Mouse (Mus musculus) C2C12 (cell line): ENCODE data around the gene Rbpj. TPM values are rescaled to one million over a fixed set of nuclear protein-coding genes. Genes with fewer than 3 reads are reported as not detected.

Source experiments
- H3K27me3 ChIP-seq: one replicate; pipeline ENCODE4 v1.6.1; 2011; ENCODE audit not compliant: control insufficient read depth, insufficient read depth, insufficient read length
- H3K36me3 ChIP-seq: one replicate; pipeline ENCODE4 v1.6.1; 2011; ENCODE audit not compliant: control insufficient read depth, insufficient read depth
- H3K4me3 ChIP-seq: one replicate; pipeline ENCODE4 v1.5.1; 2011; ENCODE audit warnings: mild to moderate bottlenecking, control low read depth; ENCODE audit not compliant: poor library complexity, insufficient read depth, severe bottlenecking
- H3K79me2 ChIP-seq: one replicate; pipeline ENCODE4 v1.6.1; 2011; ENCODE audit not compliant: control insufficient read depth, insufficient read depth
- H3K79me3 ChIP-seq: one replicate; pipeline ENCODE4 v1.6.1; 2011; ENCODE audit warnings: low read depth, control low read depth
- H3ac ChIP-seq: one replicate; pipeline ENCODE3; 2011; ENCODE audit warnings: low read depth; ENCODE audit not compliant: control insufficient read depth, insufficient read length
- CEBPB ChIP-seq: IDR thresholded peaks from one replicate; pipeline ENCODE4 v1.6.1; 2011; ENCODE audit warnings: low read depth, mild to moderate bottlenecking, control low read depth, moderate library complexity
- CTCF ChIP-seq: IDR thresholded peaks from one replicate; pipeline ENCODE4 v1.5.1; 2011; ENCODE audit not compliant: control insufficient read depth, insufficient read depth, insufficient read length
- FOSL1 ChIP-seq: IDR thresholded peaks from one replicate; pipeline ENCODE4 v1.8.0; 2011; ENCODE audit warnings: mild to moderate bottlenecking, low read length; ENCODE audit not compliant: poor library complexity, insufficient read depth, severe bottlenecking
- MAX ChIP-seq: IDR thresholded peaks from one replicate; pipeline ENCODE4 v1.6.1; 2011; ENCODE audit warnings: mild to moderate bottlenecking, control low read depth
- MYOD1 ChIP-seq: IDR thresholded peaks from one replicate; pipeline ENCODE4 v1.6.1; 2011; ENCODE audit warnings: low read depth; ENCODE audit not compliant: control insufficient read depth, insufficient read length
- MYOG ChIP-seq: IDR thresholded peaks from one replicate; pipeline ENCODE4 v1.6.1; 2011; ENCODE audit not compliant: control insufficient read depth, insufficient read length; ENCODE audit errors: extremely low read depth
- USF1 ChIP-seq: IDR thresholded peaks from one replicate; pipeline ENCODE4 v1.6.1; 2011; ENCODE audit warnings: low read depth, mild to moderate bottlenecking, control low read depth, moderate library complexity
- polyA plus RNA-seq: library from polyadenylated mRNA; unstranded; fragments of >200 nt; fragmentation: generic; extraction: Trizol; gene quantifications from one replicate; pipeline ENCODE4 v1.2.1, GENCODE M21; 2012; ENCODE audit warnings: missing spikeins

Rbpj gene
- polyA plus RNA-seq, 1 experiment, result 8.1 TPM

DNA sequence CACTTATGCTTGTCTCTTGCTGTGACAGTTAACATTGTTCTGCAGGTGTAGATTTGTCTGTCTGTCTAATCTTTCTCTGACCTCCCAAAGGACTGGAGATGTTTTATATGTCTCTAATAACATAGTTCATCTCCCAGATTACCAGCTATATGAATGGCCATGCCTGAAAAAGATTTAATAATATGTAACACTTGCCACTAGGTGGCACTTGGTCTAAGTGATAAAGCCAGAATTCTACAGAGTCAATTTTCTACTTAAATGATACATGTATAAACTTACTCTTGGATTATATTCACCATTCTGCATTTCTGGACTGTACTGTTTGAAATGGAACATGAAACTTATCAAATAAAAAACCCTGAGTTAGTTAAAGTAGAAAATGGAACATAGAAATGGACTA, 132.6 kb downstream of the Rbpj start:
- peaks cover 100% of the 10 kb centered on the region for H3K79me2 ChIP-seq
- H3ac ChIP-seq, result no peak overlapping the region
- TF ChIP-seq MYOD1, result no peak
- no peak for TF ChIP-seq FOSL1
- TF ChIP-seq MYOG, result no peak
- no peak for TF ChIP-seq CEBPB
- TF ChIP-seq CTCF, result no peak
- no peak for TF ChIP-seq MAX
- no peak for TF ChIP-seq USF1
- H3K4me3 ChIP-seq, result no peak overlapping the region
- no peaks in the 10 kb centered on the region for H3K36me3 ChIP-seq
- no peaks in the 10 kb centered on the region for H3K27me3 ChIP-seq
- H3K79me3 ChIP-seq, result peaks cover 97% of the 10 kb centered on the region

DNA sequence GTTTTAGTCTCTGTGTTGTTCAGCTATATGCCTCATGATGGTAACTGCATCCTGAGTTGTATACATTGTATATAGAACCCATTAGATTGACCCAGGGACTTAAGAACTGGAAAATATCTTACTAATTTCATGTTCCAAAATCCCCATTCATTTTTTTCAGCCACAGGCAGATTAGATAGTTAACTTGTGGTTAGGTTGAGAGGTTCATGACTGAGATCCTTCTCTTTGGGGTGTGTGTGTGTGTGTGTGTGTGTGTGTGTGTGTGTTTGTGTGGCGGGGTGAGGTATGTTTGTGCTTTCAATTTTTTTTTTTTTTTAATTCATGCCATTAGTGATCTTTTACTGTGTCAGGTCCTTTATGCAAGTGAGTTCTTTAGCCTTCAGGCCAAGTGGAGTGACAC, 133.2 kb downstream of the Rbpj start:
- no peaks in the 10 kb centered on the region for H3K27me3 ChIP-seq
- no peak for TF ChIP-seq MYOG
- peaks cover 100% of the 10 kb centered on the region for H3K79me2 ChIP-seq
- H3K36me3 ChIP-seq, result no peaks in the 10 kb centered on the region
- H3K4me3 ChIP-seq, result no peak overlapping the region
- H3K79me3 ChIP-seq, result peaks cover 97% of the 10 kb centered on the region
- H3ac ChIP-seq, result no peak overlapping the region

DNA sequence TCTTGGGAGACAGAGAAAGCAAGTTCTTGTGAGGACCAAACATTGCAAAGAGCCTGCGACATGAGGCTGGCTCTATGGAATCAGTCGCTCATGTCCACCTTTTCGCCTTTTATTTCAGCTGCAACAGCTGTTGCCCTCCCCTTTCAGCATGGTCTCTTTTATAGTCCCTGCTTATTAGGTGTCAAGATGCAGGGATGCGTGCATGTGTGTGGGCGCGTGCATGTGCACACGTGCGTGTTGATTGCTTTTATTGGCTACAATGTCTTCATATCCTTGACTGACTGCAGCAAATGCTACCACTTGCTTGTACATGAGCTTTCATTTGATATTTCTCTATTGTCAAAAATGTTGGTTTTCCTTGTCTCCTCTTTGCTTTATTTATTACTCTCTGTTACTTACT, 136.2 kb downstream of the Rbpj start:
- Histone ChIP-seq H3K27me3 (no peaks in the 10 kb centered on the region), H3K36me3 (no peaks in the 10 kb centered on the region), H3K79me3 (peaks cover 97% of the 10 kb centered on the region), H3K4me3 (no peak overlapping the region), H3ac (no peak overlapping the region), H3K79me2 (peaks cover 100% of the 10 kb centered on the region)
- no peak for TF ChIP-seq CEBPB
- TF ChIP-seq FOSL1, result no peak

DNA sequence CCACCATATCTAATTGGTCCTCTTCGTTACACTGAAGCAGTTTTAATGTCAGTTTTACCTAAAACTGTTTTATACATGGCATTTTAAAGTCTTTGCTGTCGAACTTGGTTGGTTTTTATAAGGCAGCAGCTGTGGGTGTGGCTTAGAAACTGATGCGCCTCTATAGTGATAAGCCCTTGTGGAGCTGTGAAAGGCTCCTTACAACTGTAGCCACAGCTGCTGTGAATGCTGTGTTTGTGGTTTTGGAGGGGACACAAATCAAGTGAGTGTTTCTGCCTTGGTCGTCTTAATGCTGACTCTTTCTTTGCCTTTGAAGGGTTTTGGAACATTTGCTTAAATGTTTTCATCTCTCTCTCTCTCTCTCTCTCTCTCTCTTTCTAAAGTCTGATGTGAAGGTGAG, 139.5 kb downstream of the Rbpj start:
- Histone ChIP-seq H3K4me3 (no peak overlapping the region), H3K79me2 (peaks cover 100% of the 10 kb centered on the region), H3K79me3 (peaks cover 97% of the 10 kb centered on the region), H3ac (no peak overlapping the region), H3K27me3 (no peaks in the 10 kb centered on the region), H3K36me3 (no peaks in the 10 kb centered on the region)
- TF ChIP-seq USF1, result no peak
- peak; percentile 36 for TF ChIP-seq MYOD1
- TF ChIP-seq MAX, result no peak

DNA sequence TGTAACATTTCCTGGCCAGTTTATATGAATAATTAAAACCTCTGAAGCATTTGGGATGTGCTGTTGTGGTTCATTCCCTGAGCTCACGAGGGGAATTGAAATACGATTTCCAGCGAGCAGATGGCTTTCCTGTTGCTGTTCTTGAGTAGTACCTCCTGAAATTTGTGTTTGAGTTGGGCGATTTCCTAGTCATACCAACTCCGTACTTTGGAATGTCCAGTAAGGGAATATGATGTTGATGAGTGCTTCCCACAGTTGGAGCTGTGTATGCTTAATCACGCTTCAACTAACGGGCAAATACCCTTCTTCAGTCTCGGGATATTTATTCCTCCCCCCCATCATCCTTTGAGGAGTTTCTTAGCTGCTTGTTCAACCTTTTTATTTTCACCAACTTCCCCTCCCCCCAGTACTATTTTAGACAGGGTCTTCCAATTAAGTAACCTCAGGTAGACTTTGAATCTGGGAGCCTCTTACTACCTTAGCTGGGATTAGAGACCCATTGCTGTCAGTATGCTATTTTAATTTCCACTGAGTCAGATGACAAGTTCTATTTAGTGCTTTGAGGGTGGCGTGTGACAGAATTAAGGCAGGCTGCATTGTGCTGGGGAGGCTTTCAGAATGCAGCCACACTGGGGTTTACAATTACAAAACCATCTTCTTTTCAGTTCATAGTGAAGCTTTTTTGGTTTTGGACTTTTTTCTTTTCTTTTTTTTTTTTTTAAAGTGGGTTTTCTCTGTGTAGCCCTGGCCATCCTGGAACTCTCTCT, 141.5 kb downstream of the Rbpj start:
- no peak overlapping the region for H3K4me3 ChIP-seq
- no peak overlapping the region for H3ac ChIP-seq
- TF ChIP-seq CEBPB (no peak), MYOD1 (no peak), USF1 (no peak), CTCF (no peak), MAX (no peak), FOSL1 (no peak), MYOG (no peak)
- H3K36me3 ChIP-seq, result no peaks in the 10 kb centered on the region
- H3K79me3 ChIP-seq, result peaks cover 99% of the 10 kb centered on the region
- no peaks in the 10 kb centered on the region for H3K27me3 ChIP-seq
- H3K79me2 ChIP-seq, result peaks cover 100% of the 10 kb centered on the region

DNA sequence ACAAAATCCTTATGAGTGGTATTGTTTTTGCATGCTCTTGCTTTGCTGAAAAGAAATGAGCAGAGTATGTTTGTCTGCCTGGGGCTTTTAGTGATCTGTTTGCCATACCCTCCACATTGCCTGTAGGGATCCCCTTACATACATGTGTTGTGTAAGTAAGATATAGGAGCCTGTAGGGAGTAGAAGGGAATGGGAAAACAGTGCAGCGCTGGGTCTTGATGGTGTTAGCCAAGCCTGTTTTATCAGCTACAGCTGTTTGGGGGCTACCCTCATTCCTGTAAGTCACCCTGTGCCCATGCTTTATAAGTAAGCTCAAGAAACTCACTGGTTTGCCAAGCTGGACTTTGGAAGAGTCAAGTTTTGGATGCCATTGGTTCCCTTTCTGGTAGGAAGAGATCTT, 152.9 kb downstream of the Rbpj start:
- H3K79me2 ChIP-seq, result peaks cover 100% of the 10 kb centered on the region
- H3K79me3 ChIP-seq, result peaks cover 100% of the 10 kb centered on the region
- TF ChIP-seq CTCF (no peak), MYOD1 (no peak), MYOG (no peak), CEBPB (no peak), USF1 (no peak), FOSL1 (no peak), MAX (no peak)

More for the DNA sequence above, 152.9 kb downstream of the Rbpj start:
- no peaks in the 10 kb centered on the region for H3K27me3 ChIP-seq
- H3K36me3 ChIP-seq, result peaks cover 4% of the 10 kb centered on the region
- no peak overlapping the region for H3K4me3 ChIP-seq
- H3ac ChIP-seq, result no peak overlapping the region
